Comparison of ENCODE assay signal across 8 mouse cellular contexts in genomic region chr10:94514091-94514505, GRCm38 (mm10).
A peak's percentile ranks its signal among the peaks of the same experiment; 100 is the strongest.
DNase-seq lines count a peak whose midpoint lies in the region; ATAC-seq and TF ChIP-seq lines count a peak whose summit lies in the region.

No protein-coding gene starts in this region.

- ATAC-seq in erythroblast, adult 5-6 weeks (replicated peaks; ENCODE audit: low FRiP score, poor library complexity, severe bottlenecking): no peak
- ATAC-seq in limb, embryonic 14.5 days (ENCODE audit: low FRiP score, low read depth): no peak
- peak; percentile 24; the same call in 1 of the 2 replicates for ATAC-seq in stomach, embryonic 16.5 days (ENCODE audit: insufficient read depth, low FRiP score)
- ATAC-seq in monocyte, adult 5-6 weeks (replicated peaks; ENCODE audit: insufficient number of reproducible peaks, low FRiP score, low TSS enrichment, poor library complexity, severe bottlenecking): no peak

- peaks cover 78% of the 10 kb centered on the region for H3K27me3 ChIP-seq in erythroblast, embryonic 14.5 days (ENCODE audit: control insufficient read depth)
- peaks cover 4% of the 10 kb centered on the region; the same call in 1 of the 2 replicates for H3K27me3 ChIP-seq in limb, embryonic 14.5 days (ENCODE audit: control insufficient read depth, insufficient read depth, low read length)
- no peaks in the 10 kb centered on the region for H3K27me3 ChIP-seq in stomach, embryonic 16.5 days (ENCODE audit: control insufficient read depth, insufficient read depth, low read length)

- peak overlapping the region; percentile 86 for H3K4me2 ChIP-seq in limb, embryonic 14.5 days (replicated peaks; ENCODE audit: low read depth, low read length, severe bottlenecking)
- H3K4me2 ChIP-seq in stomach, embryonic 16.5 days (ENCODE audit: low read depth, low read length): peak overlapping the region; percentile 89

- H3K4me3 ChIP-seq in erythroblast, embryonic 14.5 days (replicated peaks): peak overlapping the region; percentile 69
- H3K4me3 ChIP-seq in limb, embryonic 14.5 days (replicated peaks; ENCODE audit: low read length): peak overlapping the region; percentile 70
- peak overlapping the region; percentile 82 for H3K4me3 ChIP-seq in stomach, embryonic 16.5 days (replicated peaks; ENCODE audit: low read length)

- peak overlapping the region; percentile 77; the same call in 1 of the 2 replicates for H3K9ac ChIP-seq in limb, embryonic 14.5 days (ENCODE audit: low read depth, low read length, severe bottlenecking)
- H3K9ac ChIP-seq in stomach, embryonic 16.5 days (ENCODE audit: low read length): peak overlapping the region; percentile 87

- no peaks in the 10 kb centered on the region for H3K36me3 ChIP-seq in erythroblast, embryonic 14.5 days (ENCODE audit: control insufficient read depth)
- H3K36me3 ChIP-seq in limb, embryonic 14.5 days (ENCODE audit: control insufficient read depth, insufficient read depth, low read length): no peaks in the 10 kb centered on the region
- no peaks in the 10 kb centered on the region for H3K36me3 ChIP-seq in stomach, embryonic 16.5 days (ENCODE audit: control insufficient read depth, insufficient read depth, low read length)

- peak; percentile 19 for DNase-seq in thymus, postnatal 0 days (ENCODE audit: low spot score)
- no peak for DNase-seq in thymus, postnatal 25 days
- DNase-seq in limb, embryonic 14.5 days (ENCODE audit: low spot score): no peak
- no peak for DNase-seq in gastrocnemius, postnatal 4 days (ENCODE audit: low spot score in 2 of 2)

- 2% methylated on average over 12 of the region's 12 CpGs for WGBS in limb, embryonic 14.5 days
- WGBS in stomach, embryonic 16.5 days: 5% methylated on average over 12 of the region's 12 CpGs

- peaks cover 5% of the 10 kb centered on the region; the same call in 1 of the 2 replicates for H3K9me3 ChIP-seq in erythroblast, embryonic 14.5 days (ENCODE audit: control insufficient read depth, low read length)
- no peaks in the 10 kb centered on the region for H3K9me3 ChIP-seq in limb, embryonic 14.5 days (ENCODE audit: control insufficient read depth, low read length)
- no peaks in the 10 kb centered on the region for H3K9me3 ChIP-seq in stomach, embryonic 16.5 days (replicated peaks; ENCODE audit: control insufficient read depth, low read length)

- peaks cover 26% of the 10 kb centered on the region for H3K4me1 ChIP-seq in erythroblast, embryonic 14.5 days (ENCODE audit: control insufficient read depth)
- peaks cover 10% of the 10 kb centered on the region for H3K4me1 ChIP-seq in limb, embryonic 14.5 days (ENCODE audit: control insufficient read depth, insufficient read depth, low read length)
- peaks cover 13% of the 10 kb centered on the region for H3K4me1 ChIP-seq in stomach, embryonic 16.5 days (ENCODE audit: control insufficient read depth, insufficient read depth, low read length)

- H3K27ac ChIP-seq in limb, embryonic 14.5 days (replicated peaks; ENCODE audit: low read depth, low read length): no peak overlapping the region
- no peak overlapping the region; the same call in 1 of the 2 replicates for H3K27ac ChIP-seq in stomach, embryonic 16.5 days (ENCODE audit: low read length)

- TF ChIP-seq POLR2A in limb, embryonic 14.5 days (IDR thresholded peaks at IDR 0.05; ENCODE audit: borderline replicate concordance, extremely low read depth, insufficient read depth, insufficient read length): no peak
